In the genomic region with DNA sequence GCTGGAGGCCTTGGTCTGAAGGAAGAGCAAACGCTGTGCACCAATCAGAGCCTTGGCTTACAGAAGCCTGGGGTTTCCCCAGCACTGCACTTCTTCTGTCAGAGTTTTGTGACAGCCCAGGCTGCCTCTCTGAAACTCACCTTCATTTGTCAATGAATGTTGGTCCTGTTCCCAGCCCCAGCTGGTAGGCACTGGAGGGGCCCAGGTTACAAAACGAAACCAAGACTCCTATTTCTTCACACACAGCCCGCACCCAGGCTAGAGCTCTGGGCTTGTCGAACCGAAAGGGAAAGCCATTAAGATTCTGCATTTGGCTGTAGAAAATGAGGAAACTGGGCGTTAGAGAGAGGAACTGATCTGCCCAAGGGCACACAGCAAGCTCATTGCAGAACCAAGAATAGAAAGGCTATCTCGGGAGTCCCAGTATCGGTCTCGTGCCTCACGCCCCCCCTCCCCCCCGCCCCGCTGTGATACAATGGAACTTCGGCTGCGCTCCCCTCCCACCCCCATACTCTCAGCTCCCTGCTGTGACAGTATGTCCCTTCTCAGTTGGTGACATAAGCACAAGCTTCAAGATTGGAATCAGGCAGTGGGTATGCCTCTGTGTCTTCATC, we compare ENCODE assay signal across 1 mouse cellular context.
TF ChIP-seq lines count a peak whose summit lies in the region.

No protein-coding gene starts in this region.

TF ChIP-seq in CH12.LX, 34 proteins besides CTCF, POLR2A, EP300 and RAD21 (continued from another document):
- TF ChIP-seq ZC3H11A (IDR thresholded peaks at IDR 0.05; ENCODE audit: low read depth, low read length) (no peak), CHD1 (IDR thresholded peaks at IDR 0.05; ENCODE audit: low read depth, low read length) (no peak), ETS1 (conservative IDR thresholded peaks at IDR 0.05; ENCODE audit: low read depth, low read length) (peak; percentile 99), E2F4 (IDR thresholded peaks at IDR 0.05; ENCODE audit: insufficient replicate concordance, low read depth, low read length) (no peak), POLR2AphosphoS2 (IDR thresholded peaks at IDR 0.05; ENCODE audit: low read depth, low read length) (no peak), ZMIZ1 (IDR thresholded peaks at IDR 0.05; ENCODE audit: low read depth, low read length) (0 out of 2 replicates have a peak, but pooled peaks have one; percentile 39), MAZ (IDR thresholded peaks at IDR 0.05; ENCODE audit: low read depth, low read length) (peak; percentile 84; the same call in 1 of the 2 replicates), JUN (IDR thresholded peaks at IDR 0.05; ENCODE audit: insufficient read depth, low read depth, low read length) (no peak; the same call in 1 of the 2 replicates), RCOR1 (conservative IDR thresholded peaks at IDR 0.05; ENCODE audit: low read depth, low read length) (peak; percentile 47), GABPA (IDR thresholded peaks at IDR 0.05; ENCODE audit: insufficient replicate concordance, low read depth, low read length) (no peak), HCFC1 (IDR thresholded peaks at IDR 0.05; ENCODE audit: low read depth, low read length) (no peak; the same call in 1 of the 2 replicates), MEF2A (IDR thresholded peaks at IDR 0.05; ENCODE audit: borderline replicate concordance, low read depth, low read length) (peak; percentile 98)
